Mouse (Mus musculus): ENCODE data around the gene Cacna1d. TPM values are rescaled to one million over a fixed set of nuclear protein-coding genes. Genes with fewer than 3 reads are reported as not detected.

Cacna1d gene
- polyA plus RNA-seq, 1 experiment from 2014 or later: 10.5 TPM

DNA sequence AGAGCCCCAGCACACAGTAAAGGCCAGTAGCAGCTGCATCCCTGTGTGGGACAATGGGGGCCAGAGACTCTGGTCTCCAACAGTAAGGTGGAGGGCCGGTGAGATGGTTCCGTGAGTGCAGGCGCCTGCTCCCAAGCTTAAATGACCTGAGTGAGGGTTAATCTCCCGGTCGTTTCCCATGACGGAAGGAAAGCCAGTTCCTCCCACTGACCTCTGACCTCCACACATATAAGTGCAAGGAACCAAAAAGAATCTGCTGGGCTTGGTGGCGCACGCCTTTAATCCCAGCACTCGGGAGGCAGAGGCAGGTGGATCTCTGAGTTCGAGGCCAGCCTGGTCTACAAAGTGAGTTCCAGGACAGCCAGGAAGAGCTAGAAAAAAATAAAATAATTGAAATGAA lies 37.1 kb upstream of the Cacna1d start:
- WGBS: 84% methylated on average over 10 of the region's 10 CpGs
- Histone ChIP-seq H3K9me3 (ENCODE audit: low read depth, low read length) (no peaks in the 10 kb centered on the region), H3K4me1 (ENCODE audit: insufficient read depth) (no peaks in the 10 kb centered on the region), H3K27ac (ENCODE audit: low read depth) (no peak overlapping the region), H3K9ac (no peak overlapping the region), H3K36me3 (ENCODE audit: insufficient read depth) (peaks cover 48% of the 10 kb centered on the region), H3K4me3 (ENCODE audit: low read depth, low read length) (no peak overlapping the region), H3K27me3 (ENCODE audit: insufficient read depth, low read length) (no peaks in the 10 kb centered on the region), H3K4me2 (no peak overlapping the region)
- TF ChIP-seq CTCF (IDR thresholded peaks at IDR 0.05; ENCODE audit: low read depth): no peak
- DNase-seq (no peak), ATAC-seq (ENCODE audit: insufficient read depth) (no peak)

DNA sequence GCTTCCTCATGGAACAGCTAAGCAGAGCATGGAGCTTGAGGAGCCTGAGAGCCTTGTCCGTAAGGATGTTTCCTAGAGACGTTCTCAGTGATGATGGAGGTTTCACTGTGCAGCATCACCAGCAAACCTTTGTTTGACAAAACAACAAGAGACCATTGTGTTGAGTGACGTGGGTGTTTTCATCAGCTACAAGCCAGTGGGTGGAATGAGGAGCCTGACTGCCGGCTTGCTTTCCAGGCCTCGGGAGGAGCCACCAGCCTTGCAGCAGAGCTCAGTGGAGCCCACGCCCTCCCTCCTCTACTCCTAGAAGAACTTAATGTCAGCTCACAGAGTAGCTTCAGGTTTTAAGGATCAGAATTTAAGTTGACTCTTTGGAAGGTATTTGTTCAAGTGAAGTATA lies 32.1 kb upstream of the Cacna1d start:
- WGBS: 80% methylated on average over 6 of the region's 6 CpGs
- Histone ChIP-seq H3K27ac (ENCODE audit: low read depth) (no peak overlapping the region), H3K4me3 (ENCODE audit: low read depth, low read length) (no peak overlapping the region), H3K36me3 (ENCODE audit: insufficient read depth) (peaks cover 90% of the 10 kb centered on the region), H3K4me1 (ENCODE audit: insufficient read depth) (no peaks in the 10 kb centered on the region), H3K27me3 (ENCODE audit: insufficient read depth, low read length) (no peaks in the 10 kb centered on the region), H3K4me2 (no peak overlapping the region), H3K9me3 (ENCODE audit: low read depth, low read length) (no peaks in the 10 kb centered on the region), H3K9ac (no peak overlapping the region)
- TF ChIP-seq CTCF (IDR thresholded peaks at IDR 0.05; ENCODE audit: low read depth): no peak
- DNase-seq (no peak), ATAC-seq (ENCODE audit: insufficient read depth) (no peak)

DNA sequence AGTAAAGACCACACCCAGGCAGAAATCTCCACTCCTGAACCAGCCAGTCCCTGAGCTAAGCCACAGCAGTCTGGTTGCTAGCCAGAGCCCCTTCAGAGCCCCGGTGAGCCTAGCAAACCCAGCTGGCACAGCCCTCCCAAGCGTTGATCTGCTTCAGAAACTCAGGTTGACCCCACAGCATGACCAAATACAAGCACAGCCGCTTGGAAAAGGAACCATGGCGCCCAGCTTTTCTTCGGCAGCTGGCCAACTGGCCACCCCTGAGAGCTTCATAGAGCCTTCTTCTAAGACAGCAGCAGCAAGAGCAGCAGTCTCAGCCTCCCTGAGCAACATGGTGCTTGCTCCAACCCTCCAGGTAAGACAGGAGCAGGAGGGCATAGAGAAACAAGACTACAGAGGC lies 28.1 kb upstream of the Cacna1d start:
- H3K4me3 ChIP-seq (ENCODE audit: low read depth, low read length): no peak overlapping the region
- ATAC-seq (ENCODE audit: insufficient read depth) (no peak), DNase-seq (no peak)
- H3K4me1 ChIP-seq (ENCODE audit: insufficient read depth): no peaks in the 10 kb centered on the region
- H3K4me2 ChIP-seq: no peak overlapping the region
- 80% methylated on average over 5 of the region's 5 CpGs for WGBS
- no peaks in the 10 kb centered on the region for H3K9me3 ChIP-seq (ENCODE audit: low read depth, low read length)
- peaks cover 92% of the 10 kb centered on the region for H3K36me3 ChIP-seq (ENCODE audit: insufficient read depth)
- H3K27ac ChIP-seq (ENCODE audit: low read depth): no peak overlapping the region
- H3K9ac ChIP-seq: no peak overlapping the region
- no peaks in the 10 kb centered on the region for H3K27me3 ChIP-seq (ENCODE audit: insufficient read depth, low read length)
- TF ChIP-seq CTCF (IDR thresholded peaks at IDR 0.05; ENCODE audit: low read depth): no peak

DNA sequence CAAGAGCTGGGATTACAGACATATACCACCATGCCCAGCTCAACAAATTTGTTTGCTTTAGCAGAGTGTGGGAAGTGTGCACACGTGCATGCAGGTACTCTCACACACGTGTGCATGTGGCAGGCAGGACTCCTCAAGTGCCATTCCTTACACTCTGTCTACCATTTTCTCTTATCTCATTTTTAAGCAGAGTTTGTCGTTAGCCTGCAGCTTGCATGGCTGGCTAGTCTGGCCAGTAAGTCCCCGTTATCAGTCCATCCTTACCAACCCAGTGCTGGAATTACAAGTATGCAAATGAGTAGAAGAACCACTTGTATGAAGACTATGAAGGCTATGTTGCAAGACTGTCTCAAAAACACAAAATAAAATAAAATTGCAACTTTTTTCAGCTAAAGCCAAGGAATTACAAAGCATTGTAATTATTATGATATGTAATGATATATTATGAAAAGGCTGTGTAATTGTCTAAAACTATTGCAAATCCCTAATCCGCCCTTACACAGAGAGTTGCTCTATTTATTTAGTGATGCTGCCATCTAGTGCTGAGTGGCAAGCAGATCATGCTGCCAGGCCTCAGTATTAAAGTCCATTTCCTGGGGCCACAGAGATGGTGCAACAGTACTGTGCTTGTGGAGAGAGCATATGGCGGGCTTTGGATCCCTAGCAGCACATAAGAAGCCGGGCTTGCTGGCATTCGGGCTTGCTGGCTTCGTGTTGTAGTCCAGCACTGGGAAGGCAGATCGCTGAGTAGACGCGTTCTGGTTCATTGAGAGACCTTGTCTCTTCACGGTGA lies 24.9 kb upstream of the Cacna1d start:
- H3K9me3 ChIP-seq (ENCODE audit: low read depth, low read length): no peaks in the 10 kb centered on the region
- ATAC-seq (ENCODE audit: insufficient read depth) (0 out of 2 replicates have a peak, but pooled peaks have one; percentile 44), DNase-seq (peak; percentile 73)
- H3K9ac ChIP-seq: no peak overlapping the region
- peak; percentile 60 for TF ChIP-seq CTCF (IDR thresholded peaks at IDR 0.05; ENCODE audit: low read depth)
- WGBS: 81% methylated on average over 13 of the region's 13 CpGs
- H3K27ac ChIP-seq (ENCODE audit: low read depth): no peak overlapping the region
- H3K27me3 ChIP-seq (ENCODE audit: insufficient read depth, low read length): no peaks in the 10 kb centered on the region
- H3K4me2 ChIP-seq: no peak overlapping the region
- no peaks in the 10 kb centered on the region for H3K4me1 ChIP-seq (ENCODE audit: insufficient read depth)
- peaks cover 90% of the 10 kb centered on the region for H3K36me3 ChIP-seq (ENCODE audit: insufficient read depth)
- H3K4me3 ChIP-seq (ENCODE audit: low read depth, low read length): no peak overlapping the region

DNA sequence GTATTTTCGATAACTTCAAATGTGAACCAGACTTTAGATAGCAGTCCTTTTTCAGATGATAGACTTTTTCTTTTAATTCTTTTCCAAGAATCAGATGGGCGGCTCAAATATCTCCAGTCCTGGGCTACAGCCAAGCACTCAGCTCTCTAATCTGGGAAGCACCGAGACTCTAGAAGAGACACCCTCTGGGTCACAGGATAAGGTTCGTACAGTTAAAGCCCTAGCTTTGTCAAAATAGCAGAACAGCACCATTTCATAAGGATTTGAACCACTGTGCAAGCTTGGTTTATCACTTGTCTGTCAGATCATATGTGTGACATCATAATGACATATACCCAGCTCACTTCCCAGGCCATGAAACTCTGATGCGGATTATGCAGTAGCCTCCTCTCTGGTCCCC lies 21.6 kb upstream of the Cacna1d start:
- no peaks in the 10 kb centered on the region for H3K4me1 ChIP-seq (ENCODE audit: insufficient read depth)
- no peak for DNase-seq
- 69% methylated on average over 5 of the region's 5 CpGs for WGBS

DNA sequence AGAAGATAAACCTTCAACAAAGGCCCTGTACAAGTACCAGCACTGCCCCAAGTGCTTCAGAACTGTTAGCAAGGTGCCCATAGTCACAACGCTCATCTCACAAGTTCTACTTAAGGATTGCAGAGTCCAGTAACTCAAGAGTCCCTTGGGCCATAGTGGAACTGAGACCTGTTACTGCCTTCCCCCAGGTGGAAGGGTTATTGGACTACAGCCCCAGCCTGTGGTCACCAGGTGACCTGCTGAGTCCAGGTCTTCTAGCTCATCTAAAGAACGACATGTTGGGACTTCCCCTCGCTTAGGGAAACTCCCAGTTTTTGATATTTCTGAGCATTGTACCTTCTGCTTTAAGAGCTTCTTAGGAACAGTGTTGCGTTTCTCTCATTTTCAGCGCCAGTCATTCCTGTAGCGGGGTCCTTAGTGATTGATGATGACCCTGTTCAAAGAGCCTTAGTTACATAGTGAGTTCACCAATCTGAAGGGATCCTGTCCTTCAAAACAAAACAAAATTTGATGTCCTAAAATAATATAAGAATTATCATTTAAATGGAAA lies 19.0 kb upstream of the Cacna1d start:
- no peak overlapping the region for H3K27ac ChIP-seq (ENCODE audit: low read depth)
- WGBS: 87% methylated on average over 6 of the region's 6 CpGs
- peaks cover 84% of the 10 kb centered on the region for H3K36me3 ChIP-seq (ENCODE audit: insufficient read depth)
- H3K4me1 ChIP-seq (ENCODE audit: insufficient read depth): no peaks in the 10 kb centered on the region
- H3K9ac ChIP-seq: no peak overlapping the region
- H3K4me2 ChIP-seq: no peak overlapping the region
- no peak overlapping the region for H3K4me3 ChIP-seq (ENCODE audit: low read depth, low read length)
- no peaks in the 10 kb centered on the region for H3K27me3 ChIP-seq (ENCODE audit: insufficient read depth, low read length)
- no peak for DNase-seq
- TF ChIP-seq CTCF (IDR thresholded peaks at IDR 0.05; ENCODE audit: low read depth): no peak
- no peaks in the 10 kb centered on the region for H3K9me3 ChIP-seq (ENCODE audit: low read depth, low read length)
- no peak for ATAC-seq (ENCODE audit: insufficient read depth)

More for the DNA sequence above, 21.6 kb upstream of the Cacna1d start:
- Histone ChIP-seq H3K9me3 (ENCODE audit: low read depth, low read length) (no peaks in the 10 kb centered on the region), H3K4me2 (no peak overlapping the region), H3K27me3 (ENCODE audit: insufficient read depth, low read length) (no peaks in the 10 kb centered on the region), H3K4me3 (ENCODE audit: low read depth, low read length) (no peak overlapping the region), H3K9ac (no peak overlapping the region), H3K36me3 (ENCODE audit: insufficient read depth) (peaks cover 84% of the 10 kb centered on the region), H3K27ac (ENCODE audit: low read depth) (no peak overlapping the region)
- no peak for ATAC-seq (ENCODE audit: insufficient read depth)
- no peak for TF ChIP-seq CTCF (IDR thresholded peaks at IDR 0.05; ENCODE audit: low read depth)

DNA sequence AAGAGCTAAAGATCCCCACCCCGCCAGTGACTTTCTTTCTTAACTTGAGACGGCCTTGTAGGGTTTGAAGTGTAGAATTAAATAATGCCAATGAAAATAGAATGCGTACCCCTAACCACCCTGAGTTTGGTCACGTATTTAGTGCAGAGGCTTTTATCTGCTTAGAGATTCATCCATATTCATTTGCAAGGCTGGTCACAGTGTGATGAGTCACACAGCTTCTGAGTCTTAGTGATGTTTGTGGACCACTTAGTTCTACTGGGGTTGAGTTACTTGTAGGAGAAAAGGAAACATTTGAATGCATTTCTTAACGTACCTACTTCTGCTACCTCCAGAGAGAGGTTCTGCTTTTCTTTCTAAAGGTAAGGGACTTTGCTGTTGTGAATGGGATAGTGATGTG lies 13.7 kb upstream of the Cacna1d start:
- no peak overlapping the region for H3K27ac ChIP-seq (ENCODE audit: low read depth)
- peaks cover 76% of the 10 kb centered on the region for H3K36me3 ChIP-seq (ENCODE audit: insufficient read depth)
- WGBS: 89% methylated on average over 5 of the region's 5 CpGs
- H3K27me3 ChIP-seq (ENCODE audit: insufficient read depth, low read length): no peaks in the 10 kb centered on the region
- no peak overlapping the region for H3K4me2 ChIP-seq
- no peaks in the 10 kb centered on the region for H3K9me3 ChIP-seq (ENCODE audit: low read depth, low read length)
- no peak overlapping the region for H3K9ac ChIP-seq
- no peak overlapping the region for H3K4me3 ChIP-seq (ENCODE audit: low read depth, low read length)
- ATAC-seq (ENCODE audit: insufficient read depth) (no peak), DNase-seq (no peak)
- no peaks in the 10 kb centered on the region for H3K4me1 ChIP-seq (ENCODE audit: insufficient read depth)
- no peak for TF ChIP-seq CTCF (IDR thresholded peaks at IDR 0.05; ENCODE audit: low read depth)
